Mouse (Mus musculus) ES-CJ7 (cell line): Measurements from ENCODE around the gene Stx4a.
"Not testable (repeated sequence)": the region's sequence is repeated elsewhere in the genome, so short reads cannot be mapped to it uniquely, and the experiment has no call there.

Source experiments
- DNase-seq: peaks from one replicate; pipeline ENCODE4 v3.0.0; 2011; ENCODE audit warnings: low read depth, low spot score

The Stx4a gene

DNA sequence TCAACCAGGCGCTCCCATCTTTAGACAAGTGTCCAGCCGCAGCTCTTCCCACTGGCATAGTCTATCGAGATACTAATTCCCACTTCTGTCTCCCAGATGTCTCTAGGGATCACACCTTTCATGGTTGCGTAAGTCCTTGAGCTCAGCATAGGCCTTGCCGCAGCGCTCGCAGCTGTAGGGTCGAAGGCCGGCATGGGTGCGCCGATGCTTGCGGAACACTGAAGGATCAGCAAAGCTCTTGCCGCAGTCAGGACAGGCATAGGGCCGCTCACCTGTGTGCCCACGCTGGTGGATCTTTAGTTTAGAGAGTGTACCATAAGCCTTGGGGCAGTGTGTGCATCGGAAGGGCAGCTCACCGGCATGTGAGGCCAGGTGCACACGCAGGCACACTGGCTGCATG, 43.5 kb downstream of the Stx4a start:
- peak; percentile 75 for DNase-seq

DNA sequence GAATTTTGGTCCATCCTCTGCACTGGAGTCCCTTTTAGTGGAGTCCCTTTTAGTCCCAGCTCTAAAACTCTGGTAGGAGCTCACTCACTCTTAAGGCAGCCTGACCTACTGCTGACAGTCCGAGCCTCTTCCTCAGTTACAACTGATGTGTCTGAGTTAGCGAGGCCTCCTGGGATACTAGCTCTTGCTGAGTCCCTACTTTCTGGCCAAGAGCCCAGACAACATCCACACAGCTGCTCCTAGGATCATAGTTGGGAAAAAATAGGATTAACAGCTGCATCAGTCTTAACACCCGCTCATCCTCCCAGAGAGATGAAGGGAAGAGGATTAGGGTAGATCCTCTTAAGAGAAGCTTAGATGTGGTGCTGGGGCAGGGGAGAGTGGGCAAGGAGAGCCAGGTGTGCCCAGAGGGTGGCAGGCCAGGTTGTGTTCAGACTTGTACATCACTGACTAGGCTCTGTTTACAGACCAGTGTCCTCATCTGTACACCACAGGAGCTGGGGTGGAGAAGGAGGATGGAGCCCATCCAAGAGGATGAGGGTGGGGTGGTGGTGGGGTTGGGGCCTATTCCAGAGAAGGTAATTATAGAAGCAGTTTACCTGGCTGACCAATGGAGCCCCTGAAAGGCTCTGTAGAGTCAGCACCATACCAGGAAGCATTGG, 45.2 kb downstream of the Stx4a start:
- no peak for DNase-seq

DNA sequence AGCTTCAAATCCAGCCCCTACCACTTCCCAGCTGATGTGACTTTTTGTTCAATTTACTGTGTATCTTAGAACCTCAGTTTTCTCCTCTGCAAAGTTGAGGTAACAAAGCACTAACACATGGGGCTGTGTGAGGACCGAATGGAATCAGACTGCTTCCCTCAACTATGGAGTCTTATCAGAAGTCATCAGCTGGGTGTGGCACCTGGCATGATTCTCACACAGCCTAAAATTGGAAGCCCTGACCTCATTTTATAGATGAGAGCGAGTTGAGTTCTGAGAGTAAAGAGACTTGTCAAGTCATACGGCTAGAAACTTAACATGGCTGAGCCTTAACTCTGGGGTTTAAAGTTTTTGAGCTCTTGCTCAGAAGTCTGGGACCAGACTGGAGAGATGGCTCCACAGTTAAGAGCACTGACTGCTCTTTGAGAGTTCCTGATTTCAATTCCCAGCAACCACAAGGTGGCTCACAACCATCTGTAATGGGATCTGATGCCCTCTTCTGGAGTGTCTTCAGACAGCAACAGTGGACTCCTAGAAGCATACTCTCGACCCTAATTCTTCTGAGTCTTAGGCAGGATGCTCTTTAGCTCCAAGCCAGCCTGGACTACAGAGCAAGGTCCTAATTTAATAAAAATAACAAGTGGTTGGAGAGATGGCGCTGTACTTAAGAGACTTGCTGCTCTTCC, 46.2 kb downstream of the Stx4a start:
- peak; percentile 64 for DNase-seq

DNA sequence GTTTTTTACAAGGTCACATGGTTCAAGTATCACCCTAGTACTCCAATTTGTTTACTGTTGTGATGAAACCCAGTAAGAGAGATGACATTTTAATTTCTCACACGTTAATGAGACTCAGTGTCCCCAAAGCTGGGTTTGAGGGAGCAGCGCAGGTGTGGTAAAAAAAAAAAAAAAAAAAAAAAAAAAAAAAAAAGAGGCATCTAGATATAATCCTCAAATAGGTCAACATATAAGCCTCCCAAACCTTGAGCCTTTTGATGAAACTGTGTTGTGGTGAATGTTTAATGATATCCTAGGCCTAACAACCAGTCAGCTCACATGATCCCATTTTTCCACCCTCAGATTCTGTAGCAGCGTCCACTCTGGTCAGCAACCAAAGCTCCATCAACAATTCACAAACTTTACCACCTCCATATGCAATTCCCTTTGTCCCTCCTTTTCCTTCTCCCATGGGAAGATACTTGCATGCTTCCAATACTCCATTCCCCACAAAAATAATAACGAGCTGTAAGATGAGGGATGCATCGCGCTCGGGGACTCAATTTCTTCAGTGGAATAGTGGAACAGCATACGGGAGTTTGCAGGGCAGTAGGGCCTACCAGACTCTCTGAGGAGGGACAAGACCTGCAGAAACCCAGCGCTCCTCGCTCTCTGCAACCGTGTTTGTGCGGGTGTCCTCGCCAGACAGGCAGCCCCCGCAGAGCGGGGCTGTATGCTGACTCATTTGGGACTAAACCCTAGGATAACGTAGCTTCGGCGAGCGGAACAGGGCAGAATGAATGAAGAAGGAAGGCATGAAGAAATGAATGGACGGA, 50.9 kb downstream of the Stx4a start:
- no peak for DNase-seq

DNA sequence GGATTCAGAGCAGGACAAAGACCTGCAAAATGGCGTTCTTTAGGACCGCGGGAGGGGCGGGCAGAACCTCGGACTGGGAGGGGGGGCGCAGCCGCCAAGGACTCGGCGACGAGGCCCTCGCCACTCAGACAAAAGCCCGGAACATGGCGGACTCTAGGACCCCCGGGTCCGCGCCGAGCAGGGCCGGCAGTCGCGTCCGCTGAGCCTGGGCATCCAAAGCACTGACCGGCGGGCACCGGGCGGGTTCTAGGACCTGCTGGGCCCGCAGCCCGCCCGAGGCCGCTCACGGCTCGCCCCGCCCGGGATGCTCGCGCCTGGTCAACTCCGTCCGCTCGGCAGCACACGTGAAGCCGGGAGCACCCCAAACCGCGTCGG, 51.5 kb downstream of the Stx4a start:
- peak; percentile 85 for DNase-seq

DNA sequence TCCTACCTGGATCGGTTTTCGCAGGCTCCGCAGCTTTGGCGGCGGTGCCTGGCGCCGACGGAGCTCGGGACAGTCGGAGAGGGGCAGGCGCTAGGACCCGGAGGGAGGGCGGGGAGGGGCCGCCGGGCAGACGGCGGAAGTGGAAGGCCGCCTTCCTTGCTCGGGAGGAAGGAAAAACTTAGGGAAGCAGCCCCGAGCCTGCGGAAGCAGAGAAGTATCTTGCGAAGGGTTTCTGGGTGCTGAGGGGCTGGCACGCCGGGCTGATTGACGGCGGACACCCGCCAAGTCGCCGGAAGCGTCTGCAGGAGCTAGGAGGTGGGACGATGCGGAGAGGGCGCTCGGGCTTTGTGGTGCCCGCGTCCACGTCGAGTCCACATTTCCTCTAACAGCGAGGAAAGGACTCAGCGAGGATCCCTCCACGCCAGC, 52.0 kb downstream of the Stx4a start, which contains the start of gene Zfp646:
Gene Zfp646, plus strand, starts transcription at position 181 of the 426 bp plus-strand sequence.
- DNase-seq: peak; percentile 78

DNA sequence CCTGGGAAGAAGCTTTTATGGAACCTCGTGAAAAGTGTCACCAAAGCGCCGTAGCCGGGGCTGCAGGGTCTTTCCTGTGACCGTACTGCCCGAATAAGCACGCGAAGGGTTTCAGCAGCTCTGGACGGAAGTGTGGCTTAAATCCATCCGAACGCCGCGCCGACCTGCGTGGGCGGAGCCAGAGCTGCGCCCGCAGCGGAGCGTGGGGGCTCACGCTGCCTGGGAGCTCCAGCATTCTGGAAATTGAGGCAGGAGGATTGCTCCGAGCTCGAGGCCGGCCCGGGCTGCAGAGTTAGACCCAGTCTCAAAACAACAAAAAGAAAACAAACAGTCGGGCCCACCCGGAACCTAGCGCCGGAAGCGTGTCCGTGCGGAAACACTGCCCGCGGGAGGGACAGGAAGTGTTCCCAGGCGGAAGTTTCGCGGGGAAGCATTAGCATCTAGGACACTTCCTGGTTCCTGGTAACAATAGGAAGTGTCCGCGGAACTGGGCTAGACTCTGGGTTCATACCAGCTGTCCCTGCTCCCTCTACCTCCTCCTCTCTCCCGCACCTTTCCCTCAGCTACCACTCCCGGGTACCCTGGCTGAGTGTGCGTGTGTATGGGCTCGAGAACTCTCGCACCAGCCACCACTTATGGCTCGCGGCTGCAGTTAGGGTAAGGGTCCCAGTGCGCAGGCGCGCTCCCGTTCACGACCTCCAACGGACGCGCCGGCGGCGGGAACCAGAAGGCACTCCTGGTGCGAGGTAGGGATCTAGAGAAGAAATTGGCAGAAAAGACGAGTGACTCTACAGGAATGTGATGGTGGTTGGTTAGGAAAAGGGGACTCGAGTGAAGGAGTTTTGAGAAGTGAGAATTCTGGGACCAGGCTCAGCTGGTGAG, 52.6 kb downstream of the Stx4a start, which contains the start of gene Zfp668:
Gene Zfp668, minus strand, starts transcription at position 362 of the 882 bp plus-strand sequence.
- peak; percentile 97 for DNase-seq

DNA sequence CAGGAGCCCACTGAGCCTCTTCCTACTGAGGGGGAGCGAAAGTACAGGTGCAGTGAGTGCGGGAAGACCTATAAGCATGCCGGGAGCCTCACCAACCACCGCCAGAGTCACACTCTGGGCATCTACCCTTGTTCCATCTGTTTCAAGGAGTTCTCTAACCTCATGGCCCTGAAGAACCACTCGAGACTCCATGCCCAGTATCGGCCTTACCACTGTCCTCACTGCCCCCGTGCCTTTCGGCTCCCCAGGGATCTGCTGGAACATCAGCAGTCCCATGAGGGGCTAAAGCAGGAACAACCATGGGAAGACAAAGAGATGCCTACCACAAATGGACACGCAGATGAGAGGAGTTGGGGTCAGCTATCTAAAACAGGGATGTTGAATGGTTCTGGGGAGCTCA, 55.2 kb downstream of the Stx4a start:
- DNase-seq: no peak

DNA sequence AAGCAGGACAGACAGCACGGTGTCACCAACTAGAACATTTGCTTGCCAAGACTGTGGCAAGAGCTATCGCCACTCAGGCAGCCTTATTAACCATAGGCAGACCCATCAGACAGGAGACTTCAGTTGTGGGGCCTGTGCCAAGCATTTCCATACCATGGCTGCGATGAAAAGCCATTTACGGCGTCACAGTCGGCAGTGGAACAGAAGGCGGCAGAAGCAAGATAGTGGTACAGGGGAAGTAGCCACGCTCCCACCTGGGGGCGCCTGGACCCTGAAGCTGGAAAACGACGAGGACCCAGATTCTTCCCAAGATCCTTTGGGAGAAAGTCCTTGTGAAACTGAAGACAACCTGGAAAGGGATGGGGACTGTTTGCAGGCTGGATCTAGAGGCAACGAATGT, 56.3 kb downstream of the Stx4a start:
- no peak for DNase-seq

DNA sequence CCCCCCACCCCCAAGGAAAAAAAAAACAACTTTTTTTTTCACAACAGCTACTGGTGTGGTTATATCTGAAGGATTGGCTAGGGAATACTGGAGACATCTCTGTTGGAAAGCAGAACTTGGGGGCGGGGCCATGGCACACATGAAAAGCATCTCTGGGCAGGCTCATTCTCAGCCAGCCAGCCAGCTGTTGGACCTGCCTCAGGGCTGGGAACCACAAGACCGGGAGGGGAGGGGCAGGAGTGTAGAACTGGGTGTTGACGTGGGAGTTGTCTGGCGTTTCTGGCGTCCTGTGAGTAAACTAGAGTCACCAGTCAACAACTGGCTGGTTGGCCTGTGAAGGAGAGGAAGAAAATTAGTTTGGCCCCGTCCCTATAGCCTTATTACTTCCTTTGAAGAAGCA, 61.9 kb downstream of the Stx4a start:
- DNase-seq: peak; percentile 34

DNA sequence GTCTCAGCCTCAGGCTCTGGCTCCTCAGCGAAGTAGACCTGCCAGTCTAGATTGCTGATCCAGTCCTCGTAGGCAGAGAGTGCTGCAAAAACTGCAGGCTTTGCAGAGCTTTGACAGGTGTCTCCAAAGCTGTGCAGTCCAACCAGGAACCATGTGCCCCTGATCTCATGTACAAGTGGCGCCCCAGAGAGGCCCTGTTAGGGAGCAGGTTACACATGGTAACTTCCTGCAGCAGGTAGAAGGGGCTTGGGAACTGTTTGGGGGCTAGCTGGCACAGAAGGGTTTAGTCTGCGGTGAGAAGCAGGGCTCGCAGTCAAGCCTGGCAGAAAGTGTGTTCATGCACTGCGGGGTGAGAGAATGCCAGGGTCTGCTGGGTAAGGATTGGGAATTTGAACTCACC, 62.5 kb downstream of the Stx4a start:
- DNase-seq: no peak

DNA sequence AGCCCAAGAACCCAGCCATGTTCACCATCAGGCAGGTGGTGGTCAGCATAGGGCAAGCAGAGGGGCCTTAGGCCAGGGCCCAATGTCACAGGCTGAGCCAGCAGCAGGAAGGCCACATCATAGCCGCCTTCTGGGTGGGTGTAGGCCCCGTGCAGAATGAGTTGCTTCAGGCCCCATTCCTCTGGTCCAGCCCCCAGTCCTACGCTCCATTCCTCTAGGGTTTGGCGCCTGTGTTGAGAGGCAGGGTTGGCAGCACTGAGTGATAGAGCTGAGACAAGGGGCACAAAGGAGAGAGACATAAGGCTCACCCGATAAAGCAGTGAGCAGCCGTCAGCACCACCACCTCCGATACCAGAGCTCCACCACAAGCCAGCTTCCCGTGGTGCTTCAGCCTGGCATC, 63.1 kb downstream of the Stx4a start:
- no peak for DNase-seq

DNA sequence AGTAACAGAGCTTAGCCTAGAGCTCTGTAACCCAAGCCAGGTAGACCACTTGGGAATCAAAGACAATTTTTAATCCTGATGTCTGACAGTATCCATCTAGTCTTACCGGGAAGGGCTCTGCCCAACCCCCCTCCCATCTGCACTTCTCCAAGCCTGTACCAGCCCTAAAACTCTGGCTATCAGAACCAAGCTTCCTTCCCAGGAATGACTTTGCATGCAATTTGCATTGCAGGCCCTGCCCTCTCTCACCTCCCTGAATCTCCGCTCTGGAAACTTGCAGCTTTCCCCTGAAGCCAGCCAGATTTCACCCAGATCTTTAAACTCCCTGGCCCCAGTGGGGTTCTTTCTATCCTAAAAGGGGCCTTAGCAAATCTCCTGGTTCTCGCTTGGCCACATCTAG, 63.7 kb downstream of the Stx4a start:
- DNase-seq: peak; percentile 48

DNA sequence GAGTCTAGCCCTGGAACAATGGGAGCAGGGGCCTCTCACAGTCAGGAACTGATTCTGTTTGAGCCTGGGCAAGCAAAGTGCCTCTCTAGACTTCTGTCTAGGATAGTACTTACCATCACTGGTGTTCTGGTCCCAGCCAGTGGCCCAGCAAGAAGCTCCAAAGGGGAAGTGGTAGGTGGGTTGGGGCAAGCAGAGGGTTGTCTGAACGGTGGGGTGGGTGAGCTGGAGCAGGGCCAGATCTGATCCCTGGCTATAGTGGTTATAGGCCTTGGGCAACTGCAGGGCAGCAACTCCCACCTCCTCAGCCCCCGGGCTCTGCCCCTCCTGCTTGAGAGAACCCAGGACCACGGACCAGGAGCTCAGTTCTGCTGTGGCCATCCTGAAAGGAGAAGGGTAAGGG, 64.7 kb downstream of the Stx4a start:
- no peak for DNase-seq

DNA sequence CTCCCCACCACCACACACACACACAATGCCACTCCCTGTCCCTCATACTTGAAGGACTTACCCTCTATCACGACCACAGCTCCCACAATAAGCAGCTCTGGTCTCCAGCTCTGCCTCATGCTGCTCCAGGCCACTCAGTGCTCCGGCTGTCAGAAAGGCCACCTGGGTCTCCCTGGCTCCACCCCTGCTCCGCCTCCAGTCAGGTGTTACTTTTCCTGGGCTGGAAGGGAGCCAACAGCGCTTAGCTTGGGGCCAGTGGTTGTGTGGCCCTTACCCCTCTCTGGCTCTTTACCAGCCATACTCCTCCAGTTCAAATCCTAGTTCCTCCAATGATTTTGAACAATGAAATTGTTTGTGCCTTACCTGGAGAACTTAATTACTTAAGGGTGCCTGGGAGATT, 66.7 kb downstream of the Stx4a start, which contains the start of gene Prss53:
Gene Prss53, minus strand, starts transcription at position 173 of the 400 bp plus-strand sequence.
- DNase-seq: no peak

DNA sequence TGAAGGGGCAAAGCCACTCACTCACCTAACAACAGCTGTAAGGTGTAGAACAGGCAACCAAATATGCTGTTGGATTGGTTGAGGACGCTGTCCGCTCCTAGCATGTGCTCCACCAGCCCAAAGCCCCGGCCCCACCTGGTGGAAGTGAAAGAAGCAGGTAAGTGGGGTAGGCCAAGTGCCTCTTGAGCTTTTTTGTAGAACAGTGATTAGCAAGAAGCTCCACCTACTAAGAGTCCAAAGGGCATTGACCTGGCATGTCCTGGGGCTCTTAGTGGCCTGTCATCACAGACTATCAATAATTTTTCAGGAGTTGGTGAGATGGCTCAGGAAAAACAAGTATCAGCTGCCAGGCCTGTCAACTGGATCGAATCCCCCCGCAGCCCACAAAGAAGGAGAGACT, 70.4 kb downstream of the Stx4a start:
- DNase-seq: no peak

DNA sequence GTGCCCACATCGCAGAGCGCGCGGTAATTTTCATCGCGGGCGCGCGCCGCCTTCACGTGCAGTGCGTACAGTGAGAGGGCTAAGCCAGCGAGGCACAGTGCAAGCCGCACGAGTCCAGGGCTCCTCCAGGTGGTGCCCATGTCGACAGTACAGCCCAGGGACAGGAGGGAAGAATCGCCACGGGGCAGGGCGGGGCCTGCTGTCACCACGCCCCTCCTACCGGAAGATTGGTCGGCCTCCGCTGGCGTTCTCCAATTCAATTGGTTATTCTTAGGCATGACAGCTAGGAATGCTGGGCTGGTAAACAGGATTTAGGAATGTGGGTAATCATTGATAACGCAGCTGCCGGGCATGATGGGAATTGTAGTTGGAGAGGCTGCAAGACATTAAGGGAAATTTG, 71.3 kb downstream of the Stx4a start, which contains the start of the genes Gm21974 and Vkorc1:
Gene Gm21974, minus strand, starts transcription at position 13 of the 400 bp plus-strand sequence.
Gene Vkorc1, minus strand, starts transcription at position 176 of the 400 bp plus-strand sequence.
- peak; percentile 97 for DNase-seq

DNA sequence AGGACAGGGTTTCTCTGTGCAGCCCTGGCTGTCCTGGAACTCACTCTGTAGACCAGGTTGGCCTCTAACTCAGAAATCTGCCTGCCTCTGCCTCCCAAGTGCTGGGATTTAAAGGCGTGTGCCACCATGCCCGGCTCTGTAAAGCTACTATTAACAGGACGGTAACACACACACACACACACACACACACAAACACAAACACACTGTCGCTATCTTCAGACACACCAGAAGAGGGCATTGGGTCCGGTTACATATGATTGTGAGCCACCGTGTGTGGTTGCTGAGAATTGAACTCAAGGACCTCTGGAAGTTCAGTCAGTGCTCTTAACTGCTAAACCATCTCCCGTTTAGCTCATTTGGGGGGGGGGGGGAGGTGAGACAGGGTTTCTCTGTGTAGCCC, 71.8 kb downstream of the Stx4a start:
- not testable (repeated sequence) for DNase-seq

DNA sequence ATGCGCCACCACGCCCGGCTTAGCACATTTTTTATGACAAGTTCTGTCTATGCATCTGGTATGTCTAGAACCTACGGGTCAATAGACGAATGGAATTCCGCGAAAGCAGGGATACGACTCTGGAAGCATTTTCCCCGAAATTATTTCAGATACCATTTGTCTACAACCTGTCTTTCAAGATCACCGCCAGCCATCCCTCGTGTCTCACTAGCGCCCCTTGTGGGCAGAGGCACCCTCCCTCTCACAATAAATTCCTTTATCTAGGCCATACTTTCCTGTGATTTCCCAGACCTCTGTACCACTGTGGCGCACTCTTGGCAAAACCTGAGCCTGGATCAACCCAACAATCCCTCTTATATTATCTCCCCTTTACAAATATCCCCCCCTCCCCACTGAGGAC, 72.3 kb downstream of the Stx4a start:
- peak; percentile 84 for DNase-seq

DNA sequence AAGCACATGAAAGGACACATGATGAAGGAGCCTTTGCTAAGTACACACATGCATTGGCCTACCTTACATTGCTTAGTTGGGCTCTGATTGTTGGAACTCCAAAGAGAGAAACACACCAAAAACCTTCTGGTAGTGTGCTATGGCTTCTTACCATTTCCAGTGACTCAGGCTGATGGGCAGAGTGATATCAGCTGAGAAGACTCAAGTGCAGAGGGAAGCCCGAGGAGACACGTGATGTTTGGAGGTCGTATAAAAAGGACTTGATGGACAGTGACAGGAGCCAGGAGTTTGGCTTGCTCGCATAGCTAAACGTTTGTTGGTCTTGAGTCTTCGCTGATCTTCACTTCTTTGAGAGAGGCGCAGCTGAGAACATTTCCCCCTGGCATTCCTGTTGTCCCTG, 73.4 kb downstream of the Stx4a start:
- DNase-seq: no peak
